Mouse (Mus musculus): ENCODE measurements at regions not wholly inside any gene's neighbourhood (a gene's known extent, or its start where the extent isn't known, plus 50 kb on each side); places are given as distances from the start of the nearest gene placed in this dataset.

GRCm38 (mm10) chr5:118428323-118429095, 132.0 kb upstream of the Med13l start:
- DNase-seq, result no peak

DNA sequence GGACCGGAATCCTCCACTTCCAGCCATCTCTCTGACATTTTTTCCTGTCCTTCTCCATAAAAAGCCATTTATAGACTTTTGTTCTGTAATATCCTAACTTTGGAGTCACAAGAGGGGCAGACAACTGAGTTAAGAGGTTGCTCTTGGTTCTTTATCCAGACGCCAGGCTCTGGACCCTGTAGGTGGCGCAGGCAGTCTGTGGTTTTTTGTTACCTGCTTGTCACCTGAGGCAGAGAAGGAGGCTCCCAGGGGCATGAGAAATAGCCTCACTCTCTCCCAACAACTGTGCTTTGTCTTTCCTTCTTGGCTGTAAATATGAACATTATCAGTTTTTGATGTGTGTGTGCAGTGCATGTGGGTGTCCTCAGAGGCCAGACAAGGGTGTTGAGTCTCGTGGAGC, 126.9 kb upstream of the Med13l start:
- no peak for DNase-seq

DNA sequence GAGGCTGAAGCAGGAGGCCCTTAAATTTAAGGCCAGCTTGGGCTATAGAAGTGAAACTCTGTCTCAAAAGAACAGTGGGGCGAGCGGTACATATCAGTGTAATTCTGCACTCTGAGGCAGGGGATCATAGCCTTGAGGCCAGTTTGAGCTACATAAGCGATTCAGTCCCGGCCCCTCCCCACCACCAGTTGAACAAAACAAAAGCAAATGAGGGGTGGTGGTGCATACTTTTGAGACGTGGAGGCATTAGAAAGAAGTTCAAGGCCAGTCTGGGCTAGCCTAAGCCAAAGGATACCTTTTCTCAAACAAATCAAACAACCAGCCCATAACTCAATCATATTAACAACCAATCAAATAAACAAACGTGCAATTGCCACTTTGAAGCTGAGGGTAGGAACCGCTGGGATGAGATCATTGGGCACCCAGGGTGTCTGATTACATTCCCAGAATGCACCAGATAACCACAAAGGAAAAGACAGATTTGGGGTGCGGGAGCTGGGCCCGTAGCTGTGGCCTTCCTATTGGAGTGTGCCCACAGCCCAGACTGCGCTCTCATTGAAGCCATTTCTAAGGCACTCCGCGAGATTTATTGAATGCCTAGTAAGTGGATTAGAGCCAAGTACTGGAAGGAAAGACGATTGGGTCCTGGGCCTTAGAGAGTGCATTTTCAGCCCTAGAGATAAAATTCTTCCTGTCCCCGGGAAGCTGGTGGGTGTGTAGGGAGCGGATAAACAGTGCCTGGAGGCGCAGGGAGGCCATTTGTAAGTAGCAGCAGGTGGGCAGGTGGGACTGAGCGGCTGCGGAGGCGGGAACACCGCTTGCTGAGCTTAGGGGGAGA, 125.5 kb upstream of the Med13l start:
- DNase-seq, result no peak

DNA sequence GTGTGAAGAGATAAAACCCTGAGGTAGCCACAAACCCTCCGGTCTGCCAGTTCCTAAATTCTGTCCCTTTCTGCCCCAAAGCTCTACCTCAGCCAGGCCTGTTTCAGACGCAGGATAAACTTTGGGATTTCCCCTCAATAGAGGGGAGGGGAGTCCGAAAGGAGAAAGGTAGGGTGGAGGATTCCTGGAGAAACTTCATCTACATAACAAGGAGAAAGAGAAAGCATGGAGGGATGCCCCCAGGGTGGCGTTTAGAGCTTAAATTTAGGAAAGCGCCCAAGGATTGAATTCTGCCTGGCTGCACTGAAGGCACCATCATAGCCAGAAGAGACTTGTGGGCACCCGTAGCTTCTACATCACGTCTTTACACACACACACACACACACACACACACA, 124.9 kb upstream of the Med13l start:
- DNase-seq, result no peak

- DNase-seq, result no peak
Observed at GRCm38 (mm10) chr5:118436035-118436434, 124.4 kb upstream of the Med13l start.

DNA sequence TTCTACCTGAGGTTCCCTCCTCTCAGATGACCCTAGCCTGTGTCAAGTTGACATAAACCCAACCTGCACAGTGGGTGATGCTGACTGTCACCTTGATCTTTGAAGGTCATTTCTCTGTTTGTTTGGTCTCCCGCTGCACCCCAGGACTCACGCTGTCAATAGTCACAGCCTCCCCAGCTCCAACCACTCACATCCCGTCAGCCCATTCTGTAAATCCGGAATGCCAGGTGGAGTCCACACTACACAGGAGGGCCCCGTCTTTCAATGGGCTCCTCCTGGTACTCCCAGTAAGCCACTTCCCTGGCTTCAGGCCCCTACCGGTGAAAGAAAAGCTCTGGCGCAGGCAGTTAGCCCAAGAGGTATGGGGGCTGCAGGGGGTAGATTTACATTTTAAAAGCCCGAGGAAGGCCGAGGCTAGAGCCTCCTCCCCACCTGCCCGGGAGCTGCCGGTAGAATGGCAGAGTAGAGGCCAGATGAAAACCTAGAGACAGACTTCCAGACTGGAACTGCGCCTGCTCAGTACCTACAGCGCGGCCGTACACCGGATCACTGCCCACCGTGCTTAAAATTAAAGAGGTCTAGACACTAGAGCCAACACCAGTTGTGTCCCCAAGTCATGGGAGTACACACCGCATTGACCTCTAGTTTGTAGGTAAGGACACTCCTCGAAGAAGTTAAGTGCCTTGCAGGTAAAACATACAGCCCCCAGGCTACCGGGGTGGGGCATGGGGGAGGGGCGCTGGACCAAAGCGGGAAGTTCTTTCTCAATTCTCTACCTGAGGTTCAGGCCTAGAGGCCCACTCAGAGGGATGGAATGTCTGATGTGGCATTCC, 123.8 kb upstream of the Med13l start:
- no peak for DNase-seq

DNA sequence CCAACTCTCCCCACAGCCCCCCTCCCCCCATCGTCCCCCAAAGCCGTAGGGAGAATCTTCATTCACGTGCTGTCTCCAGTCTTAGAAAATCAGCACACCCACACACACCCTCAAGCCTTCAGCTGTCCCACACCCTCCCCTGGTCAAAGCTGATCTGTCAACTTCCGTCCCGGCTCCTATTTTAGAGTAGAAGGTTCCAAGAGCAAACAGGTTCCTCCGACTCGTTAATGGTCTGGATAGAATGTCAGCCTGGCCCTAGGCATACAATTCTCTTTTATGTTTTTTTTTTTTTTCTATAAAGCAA, 123.2 kb upstream of the Med13l start:
- no peak for DNase-seq

DNA sequence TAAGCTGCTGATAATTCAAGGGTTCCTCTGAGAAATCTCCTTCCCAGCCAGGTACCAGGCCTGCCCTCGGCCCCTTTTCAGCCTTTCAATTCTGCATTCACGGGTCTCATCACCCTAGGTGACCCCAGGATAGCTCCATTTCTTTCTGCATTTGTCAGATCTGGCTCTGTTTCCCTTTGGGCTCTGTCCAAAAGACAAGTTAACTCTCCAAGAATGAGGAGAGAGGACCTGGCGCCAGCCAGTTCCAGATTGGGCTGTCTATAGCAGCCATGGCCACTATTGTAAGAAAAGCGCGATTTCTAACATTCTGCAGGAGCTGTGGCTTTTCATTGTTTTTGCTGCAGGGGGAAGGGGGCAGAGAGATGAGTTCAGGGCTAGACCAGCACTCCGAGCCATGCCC, 122.5 kb upstream of the Med13l start:
- no peak for DNase-seq

DNA sequence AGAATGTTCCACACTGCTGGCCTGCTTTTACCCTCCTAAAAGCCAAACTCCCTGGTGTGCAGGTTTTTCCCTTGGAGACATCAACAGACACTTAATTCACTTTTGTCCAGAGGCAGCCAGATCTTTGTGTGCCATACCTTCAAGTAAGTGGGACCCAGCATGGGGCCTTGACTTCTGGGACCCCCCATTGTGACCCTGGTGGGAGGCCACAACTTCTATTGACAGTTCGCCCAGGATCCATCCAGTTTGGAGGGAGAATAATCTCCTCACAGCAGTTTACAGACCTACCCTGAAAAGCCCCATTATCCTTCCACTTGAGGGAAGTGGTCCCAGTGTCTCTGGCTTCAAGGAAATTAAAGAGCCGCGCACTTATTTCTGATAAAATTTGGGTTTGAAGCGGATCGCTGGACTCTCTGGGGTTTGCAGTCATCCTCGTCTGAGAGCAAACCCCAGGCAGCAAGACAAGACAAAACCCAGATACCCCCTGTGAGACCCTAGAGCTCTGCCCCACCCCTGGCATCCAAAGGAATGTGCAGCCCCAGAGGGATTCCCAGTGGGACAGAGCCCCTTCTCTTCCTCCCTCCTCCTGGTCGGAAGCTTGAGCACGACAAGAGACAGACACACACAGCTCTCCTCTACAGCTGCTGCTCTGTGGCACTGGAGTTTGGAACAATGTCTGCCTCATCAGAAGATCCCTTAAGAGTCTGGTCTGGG, 115.8 kb upstream of the Med13l start:
- DNase-seq, result no peak

- no peak for DNase-seq
Observed at GRCm38 (mm10) chr5:118445252-118445987, 115.1 kb upstream of the Med13l start.

DNA sequence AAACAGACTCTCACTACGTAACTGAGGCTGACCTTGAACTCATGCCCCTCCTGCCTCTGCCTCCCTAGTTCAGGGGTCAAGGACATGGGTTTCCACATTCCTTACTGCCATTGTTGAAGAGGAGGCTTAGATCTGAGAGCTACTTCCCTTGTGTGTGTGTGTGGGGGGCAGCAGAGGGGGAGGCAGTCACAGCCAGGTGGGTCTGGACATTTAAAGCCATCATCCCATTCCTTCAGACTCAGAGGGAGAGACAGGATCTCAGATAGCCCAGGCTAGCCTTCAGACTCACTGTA, 114.5 kb upstream of the Med13l start:
- DNase-seq, result no peak

- no peak for DNase-seq
Observed at GRCm38 (mm10) chr5:118446878-118447277, 113.6 kb upstream of the Med13l start.

DNA sequence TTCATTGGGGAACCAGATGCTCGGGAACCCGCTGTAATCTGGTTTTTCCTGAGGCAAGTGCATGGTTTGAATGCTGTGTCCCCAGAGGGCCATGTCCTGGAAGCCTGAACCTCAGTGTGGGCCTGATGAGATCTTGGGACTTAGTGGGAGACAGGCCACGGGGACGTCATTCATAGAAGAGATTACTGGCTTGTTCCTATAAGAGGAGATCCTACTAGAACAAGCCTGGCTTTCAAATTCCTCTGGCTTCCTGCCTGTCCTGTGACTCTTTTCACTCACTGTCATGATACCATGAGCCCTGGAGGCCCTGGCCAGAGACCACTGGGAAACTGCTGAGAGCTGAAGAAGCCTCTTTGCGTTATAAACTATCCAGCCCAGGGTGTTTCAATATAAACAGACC, 113.1 kb upstream of the Med13l start:
- no peak for DNase-seq

DNA sequence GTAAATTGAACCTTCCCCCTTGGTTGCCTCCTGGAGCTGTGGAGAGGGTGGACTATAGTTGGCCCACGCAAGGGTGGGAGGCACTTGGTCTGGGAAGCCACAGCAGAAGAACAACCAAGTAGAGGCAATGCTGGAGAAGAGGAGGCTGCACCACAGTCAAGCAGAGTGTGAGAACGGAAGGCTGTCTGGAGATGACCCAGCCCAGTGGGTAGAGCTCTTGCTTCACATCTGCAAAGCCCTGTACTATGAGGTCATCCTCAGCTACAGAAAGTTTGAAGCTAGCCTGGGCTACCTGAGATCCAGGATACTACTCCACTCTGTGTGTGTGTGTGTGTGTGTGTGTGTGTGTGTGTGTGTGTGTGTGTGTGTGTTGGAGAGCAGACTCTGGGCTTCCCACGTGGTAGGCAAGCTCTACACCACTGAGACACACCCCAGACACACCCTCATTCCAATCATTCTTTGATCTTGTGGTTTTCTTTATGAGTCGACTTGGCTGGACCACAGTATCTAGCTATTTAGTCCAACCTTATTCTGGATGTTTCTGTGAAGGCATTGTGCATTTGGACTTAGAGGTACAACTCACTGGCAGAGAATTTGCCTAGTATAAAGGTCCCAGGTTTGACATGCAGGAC, 111.5 kb upstream of the Med13l start:
- DNase-seq, result no peak

DNA sequence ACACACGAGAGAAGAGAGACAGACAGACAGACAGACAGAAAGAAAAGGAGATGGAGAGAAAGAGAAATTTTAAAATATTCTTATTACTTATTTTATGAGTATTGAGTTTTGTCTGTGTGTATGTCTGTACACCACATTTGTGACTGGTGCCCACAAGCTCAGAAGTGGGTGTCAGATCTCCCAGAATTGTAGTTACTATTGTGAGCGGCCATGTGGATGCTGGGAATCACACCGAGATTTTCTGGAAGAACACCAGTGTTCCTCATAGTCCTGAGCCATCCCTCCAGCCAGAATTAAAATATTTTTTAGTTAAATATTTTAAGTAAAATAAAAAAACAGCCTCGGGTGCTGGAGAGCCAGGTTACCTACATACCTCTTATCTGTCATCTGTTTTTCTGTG, 110.6 kb upstream of the Med13l start:
- no peak for DNase-seq

- no peak for DNase-seq
Observed at GRCm38 (mm10) chr5:118452052-118452451, 108.4 kb upstream of the Med13l start.

DNA sequence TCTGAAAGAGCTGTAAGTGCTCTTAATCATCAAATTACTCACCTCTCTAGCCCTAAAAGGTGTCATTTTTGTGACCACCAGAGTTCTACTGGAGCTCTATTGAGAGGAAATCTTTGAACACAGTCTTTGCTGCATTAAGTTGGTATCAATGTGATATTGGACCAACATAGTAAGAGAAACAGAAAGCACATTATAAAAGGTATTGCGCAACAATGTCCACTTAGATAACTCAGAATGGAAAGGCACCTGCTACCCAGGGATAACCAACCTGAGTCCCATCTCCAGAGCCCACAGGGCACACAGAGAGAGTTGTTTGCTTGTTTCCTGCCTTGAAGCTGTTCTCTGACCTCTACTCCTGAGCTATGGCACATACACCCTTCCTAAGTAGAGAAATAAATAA, 106.4 kb upstream of the Med13l start:
- no peak for DNase-seq

GRCm38 (mm10) chr5:118458727-118459390, 101.6 kb upstream of the Med13l start:
- DNase-seq, result peak; percentile 15 to 31

GRCm38 (mm10) chr5:118459391-118459792, 101.1 kb upstream of the Med13l start:
- DNase-seq, result no peak

DNA sequence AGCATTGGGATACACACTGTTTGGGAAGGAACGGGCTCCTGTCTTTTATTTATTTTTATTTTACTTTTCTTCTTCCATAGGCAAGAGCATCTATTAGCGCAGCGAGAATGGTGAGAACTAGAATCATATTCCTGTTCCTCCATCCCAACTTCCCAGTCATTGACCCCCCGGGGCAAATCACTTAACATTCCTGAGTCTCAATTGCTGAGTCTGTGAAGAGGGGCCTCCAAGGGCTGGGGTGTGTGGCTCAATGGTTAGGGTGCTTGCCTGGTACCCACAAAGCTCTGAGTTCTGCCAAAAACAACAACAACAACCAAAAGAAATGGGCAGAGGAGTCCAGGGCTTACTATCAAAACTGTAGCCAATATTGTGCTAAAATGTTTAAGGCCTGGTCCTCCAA, 98.5 kb upstream of the Med13l start:
- DNase-seq, result no peak
